Mouse (Mus musculus) natural killer cell, adult 2 months (primary cell): ENCODE measurements around the gene Nat8f6.
"Not testable (repeated sequence)": the region's sequence is repeated elsewhere in the genome, so short reads cannot be mapped to it uniquely, and the experiment has no call there.

Experiments
- DNase-seq, 2 experiments: peaks; one replicate each; pipeline ENCODE4 v3.0.0; 2022; ENCODE audit warnings: low spot score in 2 of 2

Nat8f6 gene

DNA sequence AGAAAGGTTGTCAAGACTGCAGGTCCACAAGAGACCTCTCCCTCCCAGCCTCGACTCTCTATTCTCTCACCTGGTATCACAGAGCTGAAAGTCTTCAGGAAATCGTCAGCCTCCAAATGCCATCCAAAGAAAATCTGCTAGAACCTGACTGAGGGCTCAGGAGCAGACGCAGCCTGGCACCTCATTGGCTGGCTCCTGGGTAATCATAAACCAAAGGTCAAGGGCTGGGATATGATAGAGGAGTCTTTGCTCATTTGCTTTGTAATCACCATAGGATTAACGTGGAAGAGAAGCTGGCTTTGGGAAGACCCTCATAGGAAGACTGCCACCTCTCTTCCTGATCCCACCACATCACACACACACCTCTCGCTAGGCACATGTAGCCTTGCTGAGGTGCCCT is at the start of gene Nat8f6, which contains the start of gene Nat8f5:
Nat8f6 (minus strand) TSS at position 118 of the 400 bp plus-strand sequence.
Nat8f5 (minus strand) TSS at position 136 of the 400 bp plus-strand sequence.
- no peak for DNase-seq

DNA sequence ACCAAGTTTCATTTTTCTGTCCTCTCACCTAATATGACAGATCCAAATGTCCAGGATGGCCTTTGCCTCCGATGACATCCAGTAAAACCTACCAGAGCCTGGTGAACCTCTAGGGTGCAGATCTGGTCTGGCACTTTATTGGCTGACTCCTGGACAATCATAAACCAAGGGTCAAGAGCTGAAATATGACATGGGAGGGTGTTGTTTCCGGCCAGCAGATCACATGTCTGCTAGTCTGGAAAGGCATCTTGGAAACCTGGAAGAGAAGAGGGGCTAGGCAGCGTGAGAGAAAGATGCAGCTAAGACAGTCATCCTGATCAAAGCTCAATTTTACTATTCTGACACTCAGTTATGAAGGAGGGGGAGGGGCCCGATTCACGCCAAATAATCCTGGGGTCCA is 48.3 kb upstream of the Nat8f6 start, which contains the start of gene Nat8f2:
Nat8f2 (minus strand) TSS at position 153 of the 400 bp plus-strand sequence.
- DNase-seq, result not testable (repeated sequence)

DNA sequence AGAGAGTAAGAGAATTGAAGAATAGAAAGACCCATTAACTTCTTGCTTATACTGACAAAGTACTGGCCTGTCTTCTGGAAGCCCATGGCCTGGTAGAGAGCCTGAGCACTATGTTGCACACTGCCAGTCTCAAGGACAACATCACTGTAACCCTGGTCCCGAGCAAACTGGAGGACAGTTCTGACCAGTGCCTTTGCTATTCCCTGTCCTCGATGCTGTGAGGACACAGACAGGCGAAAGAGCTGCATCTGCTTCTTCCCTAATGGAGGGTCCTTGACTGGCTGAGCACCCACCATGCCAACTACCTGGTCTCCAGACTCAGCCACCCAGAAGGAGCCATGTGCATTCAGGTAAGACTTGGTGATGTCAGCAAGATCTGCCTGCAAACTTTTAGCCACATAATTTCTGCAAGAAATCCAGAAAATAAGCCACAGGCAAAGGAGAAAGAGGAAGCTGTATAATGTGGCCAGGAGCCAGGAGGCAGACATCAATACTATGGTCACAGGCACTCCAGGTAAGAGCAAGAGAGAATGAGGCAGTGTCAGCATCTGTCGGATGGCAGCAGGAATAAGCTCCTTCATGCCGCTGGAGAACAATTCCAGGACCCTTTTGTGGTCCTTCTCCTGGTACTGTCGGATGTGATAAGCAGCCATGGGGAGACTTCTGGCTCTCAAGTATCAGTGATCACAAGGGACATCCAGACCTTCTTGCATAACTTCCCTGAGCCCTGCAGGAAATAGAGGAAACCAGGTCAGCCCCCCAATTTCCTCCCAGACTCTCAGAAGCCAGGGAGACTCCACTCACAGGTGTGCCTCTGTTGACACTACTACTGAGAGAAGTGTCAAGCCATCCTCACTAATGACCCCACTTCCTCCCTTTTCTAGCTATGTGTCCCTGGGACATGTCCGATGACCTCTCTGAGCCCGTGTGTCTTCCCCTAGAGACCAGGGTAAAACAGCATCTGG is 47.3 kb upstream of the Nat8f6 start:
- no peak for DNase-seq

DNA sequence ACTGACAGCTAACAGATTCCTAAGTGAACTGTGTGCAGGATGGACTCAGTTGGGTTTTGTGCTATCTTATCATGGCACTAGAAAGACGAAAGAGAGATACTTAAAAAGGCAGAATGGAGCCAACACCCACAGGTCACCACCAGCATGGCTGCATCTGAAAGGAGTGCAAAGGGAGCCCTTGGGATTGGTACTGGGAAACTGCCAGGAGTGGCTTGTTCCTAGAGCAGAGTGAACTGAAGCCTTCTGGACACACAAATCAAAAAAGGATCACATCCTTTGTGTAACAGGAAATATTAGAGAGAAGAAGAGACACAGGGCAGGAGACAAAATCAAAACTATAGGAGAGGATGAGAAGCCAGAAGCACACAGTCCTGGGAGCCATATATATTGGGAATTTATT is 46.2 kb upstream of the Nat8f6 start:
- not testable (repeated sequence) for DNase-seq

DNA sequence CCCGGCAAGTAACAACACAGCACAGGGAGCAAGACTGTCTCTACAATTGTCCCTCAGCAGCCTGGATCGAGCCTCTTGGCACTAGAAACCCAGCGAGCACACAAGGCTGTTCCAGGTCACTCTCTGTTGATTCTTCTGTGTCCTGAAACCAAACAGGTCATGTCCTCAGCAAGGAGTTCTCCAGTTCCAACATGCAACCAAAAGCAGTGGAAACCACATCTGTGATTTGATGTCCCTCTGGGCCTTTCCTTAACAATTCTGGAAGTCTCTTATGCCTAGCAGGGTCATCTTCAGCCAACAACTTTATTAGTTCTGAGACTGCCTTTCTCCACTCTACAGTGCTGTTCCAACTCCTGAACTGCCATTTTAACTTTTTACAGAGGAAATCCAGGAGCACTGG is 45.4 kb upstream of the Nat8f6 start:
- DNase-seq, result not testable (repeated sequence)

DNA sequence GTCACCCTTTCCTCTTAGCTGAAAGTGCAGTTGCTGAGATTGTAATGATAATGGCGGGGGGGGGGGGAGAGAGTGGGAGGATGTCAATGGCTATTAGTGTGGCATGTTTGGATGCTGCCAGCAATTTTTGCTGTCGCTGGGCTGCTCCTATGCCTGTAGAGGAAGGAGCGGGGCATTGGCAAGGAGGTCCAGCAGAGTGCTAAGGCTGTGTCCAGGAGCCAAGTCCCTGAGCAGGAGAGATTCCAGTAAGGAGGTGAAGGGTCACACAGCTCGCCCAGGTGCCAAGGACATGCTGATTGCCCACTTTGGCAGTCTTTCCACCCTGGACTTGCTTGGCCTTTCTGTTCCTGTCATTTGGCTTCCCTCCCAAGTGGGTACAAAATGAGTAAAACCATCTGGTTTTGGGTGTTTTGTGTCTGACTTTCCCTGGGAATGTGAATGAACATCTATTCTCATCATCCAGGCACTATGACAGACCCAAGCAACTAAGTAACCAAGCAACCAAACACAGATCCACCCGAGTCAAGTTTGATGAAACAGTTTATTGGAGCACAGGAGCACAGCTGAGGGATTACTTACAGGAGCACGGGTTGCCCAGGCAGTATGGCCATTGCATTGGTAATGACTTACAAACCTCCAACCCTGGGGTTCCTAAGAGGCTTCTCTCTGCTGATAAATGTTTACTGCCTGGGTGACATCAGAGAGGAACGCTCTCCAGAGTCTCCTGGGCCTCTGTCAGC is 44.3 kb upstream of the Nat8f6 start:
- DNase-seq, result not testable (repeated sequence)

DNA sequence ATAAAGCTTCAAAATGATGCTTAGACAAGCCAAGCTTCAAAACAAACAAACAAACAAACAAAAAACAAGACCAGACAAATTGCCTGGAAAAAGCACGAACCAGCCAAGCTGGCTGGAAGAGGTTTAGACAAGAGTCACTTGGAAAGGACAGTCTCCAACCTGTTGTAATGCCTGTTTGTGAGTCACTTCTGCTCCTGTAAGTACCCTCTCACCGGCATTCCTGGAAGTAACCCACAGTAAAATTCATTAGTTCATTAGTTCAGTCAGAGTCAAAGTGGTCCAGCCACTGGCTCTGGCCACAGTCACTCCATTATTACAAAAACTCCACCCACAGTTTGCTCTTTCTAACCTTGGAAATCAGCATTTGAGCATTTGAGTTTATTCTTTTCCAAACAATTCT is 43.1 kb upstream of the Nat8f6 start:
- DNase-seq, result no peak

DNA sequence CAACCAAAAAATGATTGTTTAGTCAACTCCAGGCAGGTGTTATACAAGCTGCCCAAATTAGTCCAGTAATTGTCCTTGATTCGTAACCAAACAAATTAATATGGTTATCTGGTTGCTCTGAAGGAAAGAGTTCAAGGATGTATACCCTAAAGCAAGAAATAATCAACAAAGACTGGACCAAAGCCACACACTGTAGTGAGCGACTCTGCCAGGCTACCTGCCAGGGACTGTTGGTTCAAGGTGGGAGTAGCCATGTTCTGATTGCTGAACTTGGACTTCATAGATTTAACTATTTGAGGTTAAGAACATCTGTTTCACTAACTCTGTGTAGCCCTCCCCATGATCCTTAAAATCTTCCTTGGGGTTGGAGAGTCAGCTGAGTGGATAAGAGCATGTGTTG is 42.4 kb upstream of the Nat8f6 start:
- no peak for DNase-seq

DNA sequence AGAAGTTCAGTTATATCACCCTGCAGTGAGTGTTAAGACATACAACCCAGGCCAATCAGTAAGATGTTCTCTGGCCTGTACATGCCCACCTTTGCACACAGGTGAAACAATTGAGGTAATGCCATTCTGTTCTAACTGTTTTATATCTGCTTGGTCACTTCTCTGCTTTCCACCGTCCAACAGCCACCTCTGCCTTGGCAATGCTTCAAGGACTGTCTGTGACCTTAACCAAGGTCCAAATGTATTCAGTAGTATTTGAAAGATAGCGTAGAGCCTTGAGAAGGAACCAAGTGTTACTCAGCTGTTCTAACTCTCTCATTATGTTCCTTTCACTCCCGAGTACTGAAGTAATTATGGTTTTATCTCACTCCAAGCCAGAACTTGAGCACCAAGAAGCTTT is 41.8 kb upstream of the Nat8f6 start:
- no peak for DNase-seq

DNA sequence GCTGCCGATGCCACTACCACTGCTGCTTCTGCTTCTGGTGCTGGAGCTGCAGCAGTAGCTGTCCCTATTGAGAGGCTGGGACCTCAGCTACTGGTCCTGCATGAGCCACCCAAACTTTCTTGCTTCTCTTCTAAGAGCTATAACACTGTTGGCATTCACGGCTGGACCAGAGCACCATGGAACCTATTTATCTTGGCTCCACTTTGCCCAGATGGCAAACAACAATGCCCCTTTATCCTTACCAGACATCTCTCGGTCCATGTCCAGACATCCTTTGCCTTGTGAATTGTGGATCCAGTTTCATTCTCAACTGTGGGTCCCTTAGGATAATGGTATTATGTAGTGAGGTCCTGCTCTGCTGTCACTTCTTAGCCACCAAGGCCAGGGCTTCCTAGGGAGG is 40.5 kb upstream of the Nat8f6 start:
- no peak for DNase-seq

DNA sequence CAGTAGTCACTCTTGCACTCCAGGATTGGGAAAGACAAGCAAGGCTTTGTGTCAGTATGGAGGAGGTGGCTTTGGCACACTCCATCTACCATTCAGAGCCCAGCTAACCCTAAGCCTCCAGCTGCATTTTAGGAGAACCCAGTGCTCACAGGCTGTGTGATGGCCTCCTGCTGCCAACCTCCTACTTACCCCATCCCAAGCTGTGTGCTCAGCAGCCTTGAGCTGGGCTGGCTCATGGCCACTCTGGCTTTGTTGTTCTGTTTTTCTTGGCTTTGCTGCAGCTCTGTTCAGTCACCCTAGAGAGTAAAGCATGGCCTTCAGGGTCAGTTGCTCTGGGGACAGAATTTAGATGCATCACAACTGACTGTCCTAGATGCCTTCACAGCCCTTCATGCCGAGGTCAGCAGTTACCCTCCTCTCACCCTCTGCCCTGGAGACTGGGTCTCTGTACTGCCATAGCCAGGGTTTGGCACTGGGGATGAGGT is 35.5 kb upstream of the Nat8f6 start:
- no peak for DNase-seq

DNA sequence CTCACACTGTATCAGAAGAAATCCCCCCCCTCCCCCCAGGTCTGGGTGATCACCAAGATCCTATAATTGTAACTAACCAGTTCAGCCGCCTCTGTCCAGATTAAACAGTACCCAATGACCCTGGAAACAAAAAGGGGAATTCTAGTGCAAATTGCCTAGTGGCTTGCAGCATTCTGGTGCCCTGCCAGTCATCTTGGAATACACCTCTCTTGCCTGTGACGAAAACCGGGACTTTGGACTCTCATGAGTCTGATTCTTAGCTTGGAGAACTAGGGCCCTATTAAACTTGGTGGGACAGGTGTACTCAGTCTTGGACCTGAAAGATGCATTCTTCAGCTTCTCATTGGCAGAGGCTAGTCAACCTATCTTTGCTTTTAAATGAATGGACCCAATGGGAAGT is 32.7 kb upstream of the Nat8f6 start:
- DNase-seq, result no peak

DNA sequence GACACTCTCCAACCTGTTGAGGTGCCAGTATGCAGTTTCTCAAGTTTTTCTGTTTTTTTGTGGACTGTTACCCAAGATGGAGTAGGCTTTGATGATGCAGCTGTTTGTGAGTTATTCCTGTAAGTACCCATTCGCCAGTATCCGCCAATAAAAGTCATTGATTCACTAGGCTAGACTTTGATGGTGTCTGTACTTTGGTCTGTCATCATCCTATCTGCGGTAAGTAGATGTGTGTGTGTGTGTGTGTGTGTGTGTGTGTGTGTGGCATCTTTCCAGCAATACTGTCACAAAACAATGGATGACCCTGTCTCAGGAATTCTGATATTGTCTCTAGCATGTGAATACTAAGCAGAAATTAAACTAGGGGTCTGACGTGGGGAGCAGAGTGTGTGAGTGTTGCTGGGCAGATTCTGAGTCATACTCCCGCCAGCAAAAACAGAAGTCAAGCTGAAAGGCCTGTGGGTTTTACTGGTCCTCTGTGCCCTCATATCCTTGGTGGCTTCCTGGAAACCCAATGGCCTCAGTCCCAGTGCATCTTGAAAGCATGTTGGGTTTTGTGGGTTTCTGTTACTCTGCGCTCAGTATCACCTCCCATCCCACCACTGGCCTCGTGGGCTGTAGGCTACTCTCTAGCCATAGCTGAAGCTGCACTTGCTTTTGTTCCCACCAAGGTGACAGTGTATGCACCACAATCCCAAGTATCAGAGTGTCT is 30.5 kb upstream of the Nat8f6 start:
- no peak for DNase-seq

DNA sequence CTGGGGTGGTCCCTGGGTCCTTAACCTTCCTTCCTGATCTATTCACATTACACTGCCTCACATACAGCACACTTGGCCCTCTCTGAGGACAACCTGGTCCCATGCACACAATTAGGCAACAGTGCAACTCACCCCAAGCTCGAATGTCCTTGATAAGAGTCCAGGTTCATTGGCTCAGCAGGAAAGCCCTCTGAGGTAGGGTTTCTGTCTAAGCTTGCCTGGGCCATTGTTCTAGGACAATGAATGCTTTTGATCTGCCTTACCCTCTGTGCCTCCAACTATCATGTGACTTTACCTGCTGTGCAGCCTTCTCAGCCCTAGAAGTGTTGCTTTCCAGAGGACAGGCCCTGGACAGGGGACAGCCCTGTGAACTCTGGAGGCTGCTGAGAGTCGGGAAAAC is 28.5 kb upstream of the Nat8f6 start:
- DNase-seq, result no peak

DNA sequence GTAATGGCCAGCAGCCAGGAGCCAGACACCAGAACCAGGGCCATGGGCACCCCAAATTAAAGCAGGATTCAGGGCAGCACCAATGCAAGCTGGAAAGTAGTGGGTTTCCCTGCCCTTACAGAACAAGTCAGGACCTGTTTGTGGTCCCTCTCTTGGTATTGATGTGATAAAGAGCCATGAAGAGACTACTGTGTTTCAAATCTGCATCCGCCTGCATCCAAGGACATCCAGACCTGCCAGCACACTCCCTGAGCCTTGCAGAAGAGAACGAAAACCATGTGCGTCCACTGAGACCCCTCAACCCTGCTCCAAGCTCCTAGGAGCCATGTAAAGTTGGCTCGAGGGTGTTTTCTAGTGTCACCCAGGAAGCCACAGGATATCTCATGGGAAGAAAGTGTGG is 27.4 kb upstream of the Nat8f6 start:
- DNase-seq, result no peak

DNA sequence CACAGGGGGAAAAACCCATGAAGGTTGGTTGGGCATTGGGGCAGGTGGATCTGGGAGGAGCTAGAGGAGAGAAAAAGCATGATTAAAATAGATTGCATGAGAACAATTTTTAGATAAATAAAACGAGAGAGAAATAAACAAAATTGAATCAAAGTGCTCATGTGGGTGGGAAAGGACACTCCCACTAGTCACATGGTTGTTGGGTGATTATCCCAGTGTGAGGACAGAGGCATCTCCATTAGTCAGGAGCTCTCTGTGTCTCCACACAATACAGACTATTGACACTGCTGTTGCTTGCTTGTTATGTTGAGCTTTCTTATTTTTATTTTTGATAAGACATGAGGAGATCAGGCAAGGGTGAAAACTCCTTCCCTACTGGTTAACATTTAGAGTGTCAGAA is 26.2 kb upstream of the Nat8f6 start:
- DNase-seq, result no peak

DNA sequence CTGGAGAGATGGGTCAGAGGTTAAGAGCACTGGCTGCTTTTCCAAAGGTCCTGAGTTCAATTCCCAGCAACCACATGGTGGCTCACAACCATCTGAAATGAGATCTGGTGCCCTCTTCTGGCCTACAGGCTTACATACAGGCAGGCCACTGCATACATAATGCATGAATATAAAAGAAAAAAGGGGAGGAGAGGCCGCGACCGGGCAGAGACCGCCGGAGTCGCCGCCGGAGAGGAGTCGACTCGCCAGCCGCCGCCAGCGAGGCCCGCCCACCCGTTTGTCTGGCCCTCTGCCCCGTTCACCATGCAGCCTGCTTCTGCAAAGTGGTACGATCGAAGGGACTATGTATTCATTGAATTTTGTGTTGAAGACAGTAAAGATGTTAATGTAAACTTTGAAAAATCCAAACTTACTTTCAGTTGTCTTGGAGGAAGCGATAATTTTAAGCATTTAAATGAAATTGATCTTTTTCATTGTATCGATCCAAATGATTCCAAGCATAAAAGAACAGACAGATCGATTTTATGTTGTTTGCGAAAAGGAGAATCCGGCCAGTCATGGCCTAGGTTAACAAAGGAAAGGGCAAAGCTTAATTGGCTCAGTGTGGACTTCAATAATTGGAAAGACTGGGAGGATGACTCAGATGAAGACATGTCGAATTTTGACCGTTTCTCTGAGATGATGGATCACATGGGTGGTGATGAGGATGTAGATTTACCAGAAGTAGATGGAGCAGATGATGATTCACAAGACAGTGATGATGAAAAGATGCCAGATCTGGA is 23.1 kb upstream of the Nat8f6 start:
- DNase-seq, result not testable (repeated sequence)

DNA sequence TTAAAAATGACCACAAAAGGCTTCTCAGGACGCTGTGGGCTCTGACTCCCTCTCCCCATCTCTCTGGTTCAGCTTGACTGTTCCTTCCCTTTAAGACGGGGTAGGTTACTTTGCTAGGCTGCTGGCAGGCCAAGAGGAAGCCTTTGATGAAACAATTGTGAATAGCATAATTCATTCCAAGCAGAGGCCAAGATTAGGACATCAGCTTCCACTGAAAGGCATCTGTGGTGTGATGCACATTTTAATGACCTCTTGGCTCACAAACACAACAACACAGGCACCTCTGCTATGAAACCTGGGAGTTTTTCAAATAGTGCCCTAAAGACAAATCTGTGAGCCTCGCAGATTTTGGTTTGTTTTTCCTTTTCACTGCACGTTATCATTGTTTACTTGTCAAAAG is 19.2 kb upstream of the Nat8f6 start:
- DNase-seq, result no peak

DNA sequence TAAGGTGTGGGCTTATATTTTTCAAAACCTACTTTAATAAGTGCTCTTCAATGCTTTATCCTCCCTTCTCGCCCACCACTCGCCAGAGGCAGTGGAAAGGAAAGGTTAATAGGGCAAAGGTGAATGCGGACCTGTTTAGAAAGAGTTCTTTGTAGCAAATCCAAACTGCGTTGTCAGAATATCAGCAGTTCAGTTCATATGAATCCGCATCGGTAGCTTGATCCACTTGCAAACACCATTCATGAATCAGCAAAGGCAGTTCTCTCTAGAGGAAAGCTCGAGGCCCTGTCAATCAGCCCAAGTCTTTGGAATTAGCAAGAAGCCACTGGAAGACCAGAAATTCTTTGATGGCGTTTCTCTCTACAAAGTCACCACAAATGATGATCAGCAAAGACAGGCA is 17.9 kb upstream of the Nat8f6 start:
- no peak for DNase-seq

DNA sequence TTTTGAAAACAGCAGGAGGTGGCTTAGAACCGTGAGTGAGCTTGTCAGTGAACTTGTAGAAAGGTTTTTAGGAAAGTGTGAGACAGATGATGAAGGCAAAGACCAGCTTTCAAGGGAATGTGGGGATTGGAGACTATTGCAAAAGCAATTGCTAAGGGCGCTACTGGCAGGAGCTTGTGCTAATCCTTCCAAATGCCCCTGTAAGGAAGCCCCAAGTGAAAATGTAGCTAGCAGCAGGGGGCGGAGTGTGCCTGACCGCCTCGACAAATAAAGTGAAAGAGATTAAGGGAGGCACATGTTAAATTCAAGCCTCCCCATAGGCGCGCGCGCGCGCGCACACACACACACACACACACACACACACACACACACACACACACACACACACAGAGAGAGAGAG is 16.6 kb upstream of the Nat8f6 start:
- DNase-seq, result not testable (repeated sequence)

DNA sequence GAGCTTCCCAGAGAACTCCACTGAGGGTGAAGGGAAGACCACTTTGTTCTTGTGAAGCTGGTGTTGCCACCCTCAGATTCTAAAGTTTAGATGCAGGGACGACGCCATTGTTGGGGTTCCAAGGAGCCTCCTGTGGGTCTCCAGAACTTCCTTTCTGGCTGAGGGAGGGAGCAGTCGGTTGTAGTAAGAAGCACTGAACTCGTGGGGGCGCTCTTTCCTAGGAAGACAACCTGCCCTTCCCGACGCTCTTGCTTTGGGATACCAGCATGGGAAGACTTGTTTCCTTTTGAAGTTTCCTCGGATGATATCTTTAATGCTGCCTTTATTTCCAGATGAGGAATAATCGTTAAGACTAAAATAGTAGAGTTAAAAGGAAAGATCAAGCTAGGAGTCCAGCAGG is 16.1 kb upstream of the Nat8f6 start:
- DNase-seq, result not testable (repeated sequence)
